Mouse (Mus musculus) megakaryocyte progenitor cell, adult 5-6 weeks (primary cell): ENCODE measurements around the gene Tmem179b. TPM values are rescaled to one million over a fixed set of nuclear protein-coding genes. Genes with fewer than 3 reads are reported as not detected.

Experiments used
- ATAC-seq: replicated peaks from 2 replicates; pipeline ENCODE4 v1.8.0; 2016; ENCODE audit warnings: mild to moderate bottlenecking, moderate TSS enrichment, inconsistent platforms; ENCODE audit not compliant: poor library complexity
- total RNA-seq, 2 experiments: library from RNA; stranded (forward) in 1 of 2; stranded (reverse) in 1 of 2; fragments of 157-497, 149-512 nt in 1 of 2; fragments of 200-1000 nt in 1 of 2; gene quantifications; 2 replicates each; pipeline versions ENCODE4 v1.2.3 to v1.2.4; 2015 to 2017

Gene Tmem179b
- total RNA-seq, 2 experiments from 2014 or later: 87.1 to 109 TPM

DNA sequence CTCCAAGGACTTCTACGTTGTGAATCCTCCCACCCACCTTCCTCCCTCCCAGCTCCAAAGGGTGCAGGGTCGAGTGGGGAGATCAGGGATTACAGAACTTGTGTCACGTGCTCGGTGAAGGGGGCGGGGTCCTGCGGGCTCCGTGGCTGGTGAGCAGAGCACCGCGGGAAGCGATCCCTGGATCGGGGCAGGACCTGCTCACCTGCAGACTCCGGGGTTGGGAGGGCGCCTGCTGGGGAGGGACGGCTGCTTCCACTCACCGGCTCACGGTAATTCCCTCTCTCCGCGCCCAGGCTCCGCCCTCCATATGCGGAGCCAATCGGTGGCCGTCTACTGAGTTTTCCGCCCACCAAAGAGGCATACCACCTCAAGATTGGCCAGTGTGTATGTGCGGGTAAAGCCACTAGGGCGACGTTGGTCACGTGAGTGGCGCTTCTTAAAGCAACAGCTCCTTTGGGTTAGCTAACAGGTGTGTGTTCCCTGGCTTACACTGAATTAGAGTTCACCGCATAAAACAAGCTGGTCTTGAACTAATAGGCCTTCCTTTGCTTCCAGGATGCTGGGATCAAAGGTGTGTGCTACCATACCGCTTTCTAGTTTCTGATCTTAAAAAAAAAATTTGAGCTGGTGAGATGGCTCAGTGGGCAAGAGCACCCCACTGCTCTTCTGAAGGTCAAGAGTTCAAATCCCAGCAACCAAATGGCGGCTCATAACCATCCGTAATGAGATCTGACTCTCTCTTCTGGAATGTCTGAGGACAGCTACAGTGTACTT, 11.9 kb upstream of the Tmem179b start, which contains the start of gene Taf6l:
TSS of gene Taf6l (minus strand) at position 410 of the 774 bp plus-strand sequence.
- ATAC-seq: peak; percentile 99

DNA sequence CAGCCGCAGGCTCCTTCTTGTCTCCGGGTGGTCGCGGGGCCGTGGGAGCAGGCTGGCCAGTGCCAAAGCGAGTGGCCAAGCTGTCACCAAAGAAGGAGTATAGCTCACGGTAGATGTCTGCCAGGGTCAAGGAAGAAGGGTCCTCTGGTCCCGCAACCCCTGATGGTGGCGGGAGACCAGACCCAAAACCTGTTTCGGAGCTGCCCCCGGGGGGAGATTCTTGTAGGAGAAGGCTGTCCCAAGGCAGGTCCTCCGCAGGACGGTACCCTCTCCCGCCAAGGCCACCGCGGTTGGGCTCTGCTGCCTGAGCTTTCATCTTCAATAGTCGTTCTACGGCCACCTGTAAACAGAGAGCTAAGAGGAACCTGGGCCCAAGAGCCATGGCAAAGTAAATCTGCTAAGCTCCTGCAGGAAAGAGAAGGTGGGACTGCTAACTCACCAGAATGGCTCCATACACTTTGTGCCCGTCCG, 719 bp upstream of the Tmem179b start:
- no peak for ATAC-seq

DNA sequence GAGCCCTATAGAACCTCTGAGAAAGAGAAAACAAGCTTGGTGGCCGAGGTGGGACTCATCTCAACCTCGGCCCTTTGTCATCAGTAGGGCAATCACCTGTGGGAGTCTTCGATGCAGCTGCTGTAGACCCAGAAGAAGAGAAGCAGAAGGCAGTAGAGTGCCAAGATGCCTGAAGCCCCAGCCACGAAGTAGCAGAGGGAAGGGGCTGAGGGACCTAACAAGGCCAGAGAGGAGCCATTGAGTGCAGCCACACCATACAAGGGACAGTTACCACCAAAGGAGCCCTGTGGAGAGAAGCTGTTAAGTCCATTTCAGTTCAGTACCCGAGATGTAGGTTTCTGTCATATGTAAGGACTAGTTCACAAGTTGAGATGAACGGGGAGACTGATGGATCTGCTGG, 858 bp downstream of the Tmem179b start:
- ATAC-seq: no peak

DNA sequence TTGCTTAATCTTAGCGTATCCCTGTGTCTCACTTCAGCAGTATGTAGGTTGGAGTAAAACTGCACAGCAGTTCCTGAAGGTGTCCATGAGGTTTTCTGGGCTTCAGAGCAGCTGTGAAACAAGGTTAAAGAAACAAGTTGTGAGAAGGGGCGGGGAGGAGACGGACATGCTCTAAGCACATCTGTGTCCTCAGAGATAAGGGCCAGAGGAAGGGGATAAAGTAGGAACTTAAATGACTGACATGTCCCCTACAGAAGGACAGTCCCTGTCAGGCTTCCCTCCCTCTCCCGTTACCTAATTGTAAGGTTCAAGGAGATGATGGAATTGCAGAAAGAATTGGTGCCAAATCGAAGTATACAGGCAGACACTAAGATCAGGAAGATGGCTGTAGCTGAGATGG, 1.3 kb downstream of the Tmem179b start:
- ATAC-seq: 0 out of 2 replicates have a peak, but pooled peaks have one; percentile 6

DNA sequence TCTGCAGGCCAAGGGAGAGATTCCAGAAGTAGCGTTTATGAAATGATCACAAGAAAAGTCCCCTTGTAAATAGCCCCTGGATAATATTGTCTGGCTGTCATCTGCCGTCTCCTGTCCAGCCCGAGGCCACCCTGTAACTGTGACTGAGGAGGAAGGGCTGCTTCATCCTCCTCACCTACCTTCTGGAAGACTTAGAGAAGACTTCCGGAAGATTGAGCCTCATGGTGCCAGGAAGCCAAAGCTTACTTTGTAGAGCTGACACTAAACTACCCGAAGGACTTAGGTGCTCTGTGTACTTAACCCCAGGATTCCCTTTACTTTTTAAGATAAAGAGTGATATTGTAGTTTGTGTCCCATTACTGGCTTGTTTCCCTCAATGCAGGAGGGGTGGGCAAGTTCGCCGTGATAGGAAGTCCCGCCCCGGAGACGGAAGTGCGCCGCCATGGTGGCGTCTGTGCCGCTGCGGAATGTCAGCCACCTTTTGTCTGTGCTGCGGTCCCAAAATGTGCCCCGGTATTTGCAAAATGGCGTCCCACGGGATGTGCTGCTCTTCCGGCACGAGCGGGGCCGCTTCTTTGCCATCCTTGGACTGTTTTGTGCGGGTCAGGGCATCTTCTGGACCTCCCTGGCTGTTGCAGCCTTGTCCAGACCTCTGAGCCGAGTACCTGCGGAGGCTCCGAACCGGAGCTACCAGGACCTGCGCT, 3.5 kb downstream of the Tmem179b start, which contains the start of gene Tmem223:
TSS of gene Tmem223 (plus strand) at position 430 of the 704 bp plus-strand sequence.
- ATAC-seq: peak; percentile 69

DNA sequence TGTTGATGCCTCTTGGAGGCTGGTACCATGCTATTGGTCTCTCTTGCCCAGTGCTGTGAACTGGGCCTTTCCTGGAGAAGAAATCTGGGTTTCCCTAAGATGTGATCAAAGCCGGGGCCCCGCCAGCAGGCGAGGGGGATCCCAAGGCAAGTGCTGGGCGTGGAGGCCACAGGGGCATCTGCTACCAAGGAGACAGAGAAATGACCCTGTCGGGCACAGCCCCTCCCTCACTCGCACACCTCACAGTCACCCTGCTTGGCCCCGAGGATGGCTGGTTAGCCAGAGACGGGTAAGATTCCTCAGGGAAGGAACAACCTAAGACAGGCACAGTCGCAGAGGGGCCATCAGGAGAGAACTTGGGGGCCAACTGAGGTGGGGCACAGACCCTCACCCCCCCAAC, 8.7 kb downstream of the Tmem179b start:
- ATAC-seq: no peak

DNA sequence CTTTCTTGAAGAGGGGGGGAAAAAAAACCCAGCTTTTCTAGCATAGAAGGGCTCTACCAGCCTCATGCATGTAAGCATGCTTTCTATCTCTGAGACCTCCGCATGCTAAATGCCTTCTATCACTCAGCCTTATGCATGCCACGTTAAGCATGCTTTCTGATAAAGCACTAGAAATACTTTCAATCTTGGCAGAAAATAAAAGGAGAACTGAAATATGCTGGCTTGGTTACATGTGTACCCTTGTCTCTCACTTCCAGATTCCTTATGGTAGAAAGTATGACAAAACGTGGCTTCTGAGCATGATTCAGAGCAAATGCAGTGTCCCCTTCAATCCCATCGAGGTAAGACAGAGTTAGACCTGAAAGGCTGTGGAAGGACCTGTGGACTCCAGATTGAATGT, 11.0 kb downstream of the Tmem179b start:
- no peak for ATAC-seq

DNA sequence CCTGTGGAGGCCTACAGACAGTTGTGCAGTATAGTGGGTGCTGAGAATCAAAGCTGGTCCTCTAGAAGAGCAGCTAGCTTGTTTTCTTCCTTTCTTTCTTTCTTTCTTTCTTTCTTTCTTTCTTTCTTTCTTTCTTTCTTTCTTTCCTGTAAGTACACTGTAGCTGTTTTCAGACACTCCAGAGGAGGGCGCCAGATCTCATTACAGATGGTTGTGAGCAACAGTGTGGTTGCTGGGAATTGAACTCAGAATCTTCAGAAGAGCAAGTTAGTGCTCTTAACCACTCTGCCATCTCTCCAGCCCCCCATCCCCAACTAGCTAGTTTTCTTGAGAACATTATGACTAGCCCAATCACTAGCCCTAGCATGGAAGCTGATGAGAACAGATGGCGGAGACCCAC, 13.5 kb downstream of the Tmem179b start:
- ATAC-seq: no peak

DNA sequence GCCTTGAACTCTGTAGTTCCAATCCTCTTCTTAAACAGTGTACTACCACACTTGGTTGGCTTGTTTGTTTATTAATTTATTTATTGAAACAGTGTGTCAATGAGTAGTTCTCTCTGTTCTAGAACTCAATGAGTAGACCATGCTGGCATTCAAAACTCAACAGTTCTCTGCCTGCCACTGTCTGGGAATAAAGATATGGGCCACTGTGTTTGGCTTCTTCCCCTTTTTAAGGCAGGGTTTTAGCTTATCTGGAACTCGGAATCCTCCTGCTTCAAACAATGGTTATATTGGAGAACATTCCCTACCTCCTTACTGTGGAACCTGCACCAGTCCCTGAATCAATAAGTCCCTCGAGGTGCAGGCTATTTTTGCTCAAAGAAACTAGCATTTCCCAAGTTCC, 15.4 kb downstream of the Tmem179b start:
- no peak for ATAC-seq

DNA sequence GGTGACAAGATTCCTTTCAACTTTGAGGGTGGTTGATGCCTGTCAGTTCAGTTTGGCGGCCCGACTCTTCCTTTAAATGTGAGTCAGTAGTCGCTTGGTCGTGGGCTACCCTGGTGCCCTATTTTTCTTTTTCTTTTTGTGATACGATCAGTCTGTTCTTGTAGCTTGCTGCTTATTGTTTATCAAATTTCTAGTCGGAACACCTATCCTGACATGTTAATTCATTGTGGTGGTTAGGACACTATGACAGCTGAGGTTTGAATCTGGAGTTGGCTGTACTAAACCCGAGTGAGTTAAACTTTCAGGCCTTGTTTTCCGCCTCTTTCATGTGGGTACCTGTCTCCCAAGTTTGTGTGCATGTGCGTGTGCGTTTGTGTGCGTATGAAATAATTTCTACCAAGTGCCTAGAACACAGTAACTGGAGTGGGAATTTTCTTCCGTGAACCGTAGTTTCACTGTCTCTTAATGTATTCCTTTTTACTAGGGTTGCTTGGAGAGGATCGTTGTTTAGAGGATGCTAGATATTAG, 16.7 kb downstream of the Tmem179b start:
- ATAC-seq: no peak

DNA sequence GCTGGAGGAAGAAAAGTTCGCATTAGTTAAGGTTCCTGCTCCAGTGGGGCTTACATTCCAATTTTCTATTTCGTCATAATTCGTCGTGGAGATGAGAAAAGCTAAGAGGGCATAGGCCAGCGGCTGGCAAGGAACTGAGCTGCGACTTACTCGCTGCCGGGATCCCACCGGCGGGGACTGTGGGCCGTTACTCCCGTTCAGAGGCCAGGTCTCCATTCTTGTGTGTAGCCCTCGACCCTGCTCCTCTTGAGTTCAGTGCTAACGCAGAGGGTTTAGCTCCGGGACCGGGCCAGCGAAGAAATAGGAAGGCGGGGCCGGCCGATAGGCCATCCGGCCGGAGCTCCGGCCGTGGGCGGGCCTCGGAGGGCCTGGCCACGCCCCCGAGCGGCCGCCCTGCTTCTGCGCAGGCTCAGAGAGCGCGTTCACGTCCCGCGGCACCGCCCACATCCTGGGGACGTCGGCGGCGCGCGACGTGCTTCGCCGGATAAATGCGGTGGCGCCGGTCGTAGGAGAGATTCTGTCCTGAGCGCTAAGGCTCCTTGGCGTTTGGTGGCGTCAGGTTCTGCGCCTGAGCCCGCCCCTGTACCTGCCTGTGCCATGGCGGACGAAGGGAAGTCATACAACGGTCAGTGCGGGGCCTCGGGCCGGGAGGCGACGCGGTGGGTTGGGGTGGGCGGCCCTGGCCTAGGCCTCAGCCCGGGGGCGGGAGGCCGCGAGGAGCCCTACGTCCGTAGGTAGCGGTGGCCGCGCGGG, 17.5 kb downstream of the Tmem179b start, which contains the start of gene Nxf1:
TSS of gene Nxf1 (plus strand) at position 439 of the 753 bp plus-strand sequence.
- ATAC-seq: peak; percentile 92

DNA sequence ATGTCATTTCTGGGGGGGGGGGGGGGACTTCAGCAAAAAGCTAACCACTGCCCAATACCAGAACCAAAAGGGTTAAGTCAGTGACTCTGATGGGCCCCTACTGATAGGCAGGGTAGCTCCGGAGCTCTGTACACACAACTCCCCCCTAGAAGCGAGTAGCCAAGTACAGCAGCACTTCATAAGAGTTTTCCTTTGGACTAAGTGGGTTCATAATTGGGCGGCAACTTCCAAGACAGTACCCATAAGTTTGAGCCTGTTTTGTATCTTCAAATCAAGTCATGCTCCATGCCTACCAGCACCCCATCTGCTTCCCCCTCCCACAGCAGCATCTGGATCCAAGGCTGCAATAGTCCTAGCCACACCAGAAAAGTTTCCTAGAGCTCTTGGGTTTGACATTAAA, 18.6 kb downstream of the Tmem179b start:
- ATAC-seq: no peak

DNA sequence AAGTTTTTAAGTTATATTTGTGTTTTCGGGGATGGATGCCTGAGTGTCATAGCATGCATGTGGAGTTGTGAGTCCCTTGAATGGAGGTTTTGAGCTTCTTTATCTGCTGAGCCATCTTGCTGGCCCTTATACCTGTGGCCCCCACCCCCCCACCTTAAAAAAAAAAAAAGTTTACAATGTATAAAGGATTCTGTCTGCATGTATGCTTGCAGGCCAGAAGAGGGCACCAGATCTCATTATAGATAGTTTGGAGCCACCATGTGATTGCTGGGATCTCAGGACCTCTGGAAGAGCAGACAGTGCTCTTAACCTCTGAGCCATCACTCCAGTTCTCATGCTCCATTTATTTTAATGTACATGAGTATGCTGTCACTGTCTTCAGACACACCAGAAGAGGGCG, 26.9 kb downstream of the Tmem179b start:
- ATAC-seq: peak; percentile 44

DNA sequence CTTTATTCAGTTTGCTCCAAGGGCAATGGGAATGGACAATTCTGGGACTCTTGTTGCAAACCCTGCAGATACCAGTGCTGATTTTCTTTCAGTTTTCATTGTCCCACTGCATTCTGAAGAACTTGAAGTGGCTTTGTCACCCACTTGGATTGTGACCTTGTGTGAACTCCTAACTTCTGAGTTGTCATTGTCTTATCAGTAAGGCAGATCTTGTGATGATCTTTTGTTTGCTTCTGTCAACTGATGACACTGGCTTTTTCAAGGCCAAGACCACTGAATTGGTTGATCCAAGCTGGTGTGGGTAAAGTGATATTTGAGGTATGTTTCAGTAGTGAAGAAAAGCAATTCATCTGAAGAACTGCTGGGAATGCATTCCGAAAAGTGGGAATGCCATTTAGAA, 28.9 kb downstream of the Tmem179b start:
- no peak for ATAC-seq

DNA sequence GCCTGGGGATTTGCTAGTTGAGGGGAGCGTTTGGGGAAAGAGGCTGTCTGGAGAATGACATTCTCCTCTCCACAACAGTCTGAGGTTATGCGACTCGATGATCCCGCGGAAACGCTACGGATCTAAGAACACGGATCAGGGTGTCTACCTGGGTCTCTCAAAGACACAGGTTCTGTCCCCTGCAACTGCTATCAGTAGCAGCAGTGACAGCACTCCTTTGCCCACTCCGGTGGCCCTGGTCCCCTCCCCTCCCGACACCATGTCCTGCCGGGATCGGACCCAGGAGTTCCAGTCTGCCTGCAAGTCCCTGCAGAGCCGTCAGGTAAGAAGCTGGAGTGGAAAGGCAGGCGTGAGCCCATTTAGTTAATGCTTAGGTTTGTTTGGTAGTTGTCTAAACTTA, 32.1 kb downstream of the Tmem179b start:
- peak; percentile 0; the same call in 1 of the 2 replicates for ATAC-seq

DNA sequence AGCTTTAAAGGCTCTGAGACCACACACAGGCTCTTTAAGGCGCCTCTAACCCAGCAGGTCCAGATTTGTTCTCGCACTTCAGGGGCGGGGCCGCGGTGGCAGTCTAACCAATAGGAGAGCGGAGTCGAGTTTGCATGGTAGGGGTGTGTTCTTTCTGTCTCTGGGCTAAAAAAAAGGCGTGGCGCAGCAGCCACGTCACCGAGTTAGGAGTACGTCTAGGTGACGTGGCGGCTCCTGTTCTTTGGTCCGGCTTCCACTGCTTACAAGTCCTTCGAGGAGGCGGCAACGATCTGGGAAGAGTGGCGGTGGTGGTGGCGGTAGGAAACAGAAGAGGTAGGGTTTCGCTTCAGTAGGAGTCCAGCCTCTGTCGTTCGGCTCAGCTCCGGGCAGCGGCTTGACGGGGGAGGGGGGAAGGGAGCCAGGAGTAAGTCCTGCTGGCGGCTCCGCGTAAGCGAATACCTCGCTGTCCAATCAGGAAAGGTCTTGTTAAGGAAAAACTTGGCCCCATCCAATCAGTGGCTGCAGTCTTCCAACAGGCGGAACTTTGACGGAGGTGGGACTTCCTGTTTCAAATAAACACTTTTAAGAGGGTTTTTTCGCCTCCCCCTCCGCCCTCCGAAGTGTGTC, 32.9 kb downstream of the Tmem179b start, which contains the start of gene Stx5a:
TSS of gene Stx5a (plus strand) at position 171 of the 627 bp plus-strand sequence.
- ATAC-seq: peak; percentile 94

DNA sequence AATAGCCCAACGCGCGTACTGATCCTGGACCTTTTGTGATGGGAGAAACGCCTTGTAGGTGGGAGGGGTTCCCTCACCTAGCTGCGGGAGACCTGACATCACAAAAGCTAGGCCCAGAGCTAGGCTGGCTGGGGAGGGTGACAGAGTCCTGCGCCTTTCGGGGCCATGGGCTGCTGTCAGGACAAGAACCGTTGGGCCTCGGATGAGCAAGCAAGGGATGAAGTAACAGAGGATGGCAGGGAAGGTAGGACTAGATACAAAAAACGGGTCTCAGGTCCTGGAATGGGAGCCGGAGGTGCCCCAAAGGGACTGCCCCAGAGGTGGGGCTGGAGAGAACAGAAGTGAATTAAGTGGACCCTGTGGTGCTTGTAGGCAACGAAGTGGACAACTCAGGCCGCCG, 33.7 kb downstream of the Tmem179b start, which contains the start of gene 1700092M07Rik:
TSS of gene 1700092M07Rik (plus strand) at position 116 of the 400 bp plus-strand sequence.
- ATAC-seq: no peak

DNA sequence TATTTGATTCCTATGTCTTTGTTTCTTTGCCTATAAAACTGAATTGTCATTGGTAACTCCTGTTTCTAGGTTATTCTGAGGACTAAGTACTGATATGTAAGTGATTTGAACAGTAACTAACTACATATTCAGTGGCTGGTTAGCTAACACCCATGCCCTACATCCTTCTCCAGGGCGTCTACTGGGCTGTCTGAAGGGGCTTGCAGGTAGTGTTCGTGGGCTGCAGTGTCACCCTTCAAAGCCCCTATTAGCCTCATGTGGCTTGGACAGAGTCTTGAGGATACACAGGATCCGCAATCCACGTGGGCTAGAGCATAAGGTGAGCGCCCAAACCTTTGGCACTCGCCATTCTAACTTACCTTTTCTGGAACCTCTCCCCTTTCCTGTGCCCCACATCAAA, 34.6 kb downstream of the Tmem179b start:
- ATAC-seq: no peak

DNA sequence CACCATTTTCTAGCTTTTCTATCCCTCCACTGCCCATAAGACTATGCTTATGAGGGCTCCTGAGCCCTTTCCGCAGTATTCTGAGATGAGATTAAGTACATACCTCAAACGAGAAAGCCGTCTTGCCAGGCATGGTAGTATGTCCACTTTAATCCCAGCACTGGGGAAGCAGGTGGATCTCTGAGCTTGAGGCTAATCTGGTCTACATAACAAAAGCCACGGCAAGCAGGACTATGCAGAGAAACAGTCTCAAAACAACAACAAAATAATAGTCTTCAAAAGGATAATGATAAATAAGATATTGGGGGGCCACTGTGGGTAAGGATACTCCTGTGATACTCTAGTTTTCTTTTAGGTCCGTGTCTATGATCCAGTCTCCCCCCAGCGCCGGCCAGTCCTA, 35.4 kb downstream of the Tmem179b start:
- ATAC-seq: no peak

DNA sequence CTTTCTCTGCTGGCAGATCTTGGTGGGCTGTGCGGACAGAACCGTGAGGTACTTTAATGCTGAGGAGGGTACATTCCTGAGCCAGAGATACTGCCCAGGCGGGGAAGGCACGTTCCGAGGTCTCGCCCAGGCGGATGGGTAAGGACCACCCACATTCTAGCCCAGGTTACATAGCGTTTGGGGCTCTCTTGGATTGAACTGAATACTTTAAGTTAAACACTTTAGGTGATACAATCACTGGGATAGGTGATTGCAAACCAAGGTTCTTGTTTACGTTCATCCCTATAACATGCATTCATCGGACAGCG, 38.2 kb downstream of the Tmem179b start:
- peak; percentile 51 for ATAC-seq
